Mouse (Mus musculus) left cerebral cortex, adult 2 months (tissue): ENCODE data around the gene Fgf9. TPM values are rescaled to one million over a fixed set of nuclear protein-coding genes. Genes with fewer than 3 reads are reported as not detected.

Source experiments
- DNase-seq, 2 experiments: peaks; one replicate each; pipeline ENCODE4 v3.0.0; 2021 to 2022; ENCODE audit warnings: low spot score in 2 of 2, mixed read lengths in 1 of 2; ENCODE audit errors: extremely low spot score in 1 of 2
- H3K27ac ChIP-seq: fragments of 200-600 bp; 2 replicates; pipeline ENCODE4 v1.8.1; 2022
- H3K4me3 ChIP-seq: fragments of 200-600 bp; 2 replicates; pipeline ENCODE4 v1.8.1; 2022
- CTCF ChIP-seq: fragments of 200-600 bp; IDR thresholded peaks from 2 replicates; pipeline ENCODE4 v1.8.1; 2022; ENCODE audit warnings: antibody characterized with exemption, mild to moderate bottlenecking, moderate library complexity
- intact Hi-C: fragments of 180-260 bp; cut with DNase I; formaldehyde crosslinking; loops from one replicate; pipeline ENCODE4 v1.15.1; 2025
- total RNA-seq, 2 experiments: library from RNA; stranded (reverse); gene quantifications; 2 replicates each; pipeline ENCODE4 v1.2.3; 2021

Fgf9 gene
- total RNA-seq, 2 experiments from 2014 or later = 23.8 to 25.0 TPM

DNA sequence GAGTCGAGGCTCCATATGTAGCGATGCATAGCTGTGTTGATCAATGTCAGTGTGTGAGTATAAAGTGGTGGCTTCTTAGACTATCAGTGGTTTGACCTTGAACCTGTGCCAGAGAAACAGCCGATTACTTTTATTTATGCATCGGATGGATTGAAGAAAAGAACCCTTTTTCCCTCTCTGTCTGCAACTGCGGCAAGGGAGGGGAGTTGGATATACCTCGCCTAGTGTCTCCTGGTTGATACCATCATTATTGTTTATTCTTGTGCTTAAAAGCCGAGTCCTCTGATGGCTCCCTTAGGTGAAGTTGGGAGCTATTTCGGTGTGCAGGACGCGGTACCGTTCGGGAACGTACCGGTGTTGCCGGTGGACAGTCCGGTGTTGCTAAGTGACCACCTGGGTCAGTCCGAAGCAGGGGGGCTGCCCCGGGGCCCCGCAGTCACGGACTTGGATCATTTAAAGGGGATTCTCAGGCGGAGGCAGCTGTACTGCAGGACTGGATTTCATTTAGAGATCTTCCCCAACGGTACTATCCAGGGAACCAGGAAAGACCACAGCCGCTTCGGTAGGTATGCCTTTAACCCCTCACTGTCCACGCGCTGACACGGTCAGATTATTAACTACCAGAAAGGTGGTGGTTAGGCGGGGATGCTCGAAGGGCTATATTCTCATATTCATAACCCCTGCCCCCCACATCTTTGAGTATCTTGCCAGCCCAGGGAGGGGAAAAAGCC, 2.6 kb downstream of the Fgf9 start:
- H3K4me3 ChIP-seq = peak overlapping the region; percentile 68
- H3K27ac ChIP-seq = peak overlapping the region; percentile 66; the same call in 1 of the 2 replicates
- DNase-seq = peak in 1 of 2 experiments; percentile 37
- intact Hi-C loops = loop anchor here (10.0 kb wide), 1 partner anchor 278 kb away; the partner anchor contains the start of gene Sap18
- no peak for TF ChIP-seq CTCF

DNA sequence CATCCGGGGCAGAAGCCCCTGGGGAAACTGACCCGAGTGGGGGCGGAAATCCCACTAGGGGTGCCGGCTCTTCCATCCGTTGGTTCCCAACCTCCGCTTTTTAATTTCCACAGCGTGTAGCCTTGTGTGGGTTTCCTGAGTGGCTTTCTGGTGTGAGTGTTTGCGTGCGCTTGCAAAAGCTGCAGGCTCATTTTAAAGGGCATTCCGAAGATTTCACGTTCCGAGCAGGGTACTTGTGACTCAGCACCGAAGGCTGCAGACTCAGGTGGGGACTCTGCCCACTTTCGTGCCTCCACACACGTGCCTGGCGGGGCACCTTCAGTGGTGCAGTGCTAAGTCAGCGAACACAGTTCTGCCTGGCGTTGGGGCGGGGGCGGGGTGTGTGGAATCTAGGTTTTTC, 3.6 kb downstream of the Fgf9 start:
- peak in 1 of 2 experiments; percentile 29 for DNase-seq
- peak overlapping the region; percentile 68 for H3K4me3 ChIP-seq
- H3K27ac ChIP-seq = peak overlapping the region; percentile 85; the same call in 1 of the 2 replicates
- intact Hi-C loops = loop anchor here (10.0 kb wide), 1 partner anchor 279 kb away; the partner anchor contains the start of gene Sap18
- no peak for TF ChIP-seq CTCF

DNA sequence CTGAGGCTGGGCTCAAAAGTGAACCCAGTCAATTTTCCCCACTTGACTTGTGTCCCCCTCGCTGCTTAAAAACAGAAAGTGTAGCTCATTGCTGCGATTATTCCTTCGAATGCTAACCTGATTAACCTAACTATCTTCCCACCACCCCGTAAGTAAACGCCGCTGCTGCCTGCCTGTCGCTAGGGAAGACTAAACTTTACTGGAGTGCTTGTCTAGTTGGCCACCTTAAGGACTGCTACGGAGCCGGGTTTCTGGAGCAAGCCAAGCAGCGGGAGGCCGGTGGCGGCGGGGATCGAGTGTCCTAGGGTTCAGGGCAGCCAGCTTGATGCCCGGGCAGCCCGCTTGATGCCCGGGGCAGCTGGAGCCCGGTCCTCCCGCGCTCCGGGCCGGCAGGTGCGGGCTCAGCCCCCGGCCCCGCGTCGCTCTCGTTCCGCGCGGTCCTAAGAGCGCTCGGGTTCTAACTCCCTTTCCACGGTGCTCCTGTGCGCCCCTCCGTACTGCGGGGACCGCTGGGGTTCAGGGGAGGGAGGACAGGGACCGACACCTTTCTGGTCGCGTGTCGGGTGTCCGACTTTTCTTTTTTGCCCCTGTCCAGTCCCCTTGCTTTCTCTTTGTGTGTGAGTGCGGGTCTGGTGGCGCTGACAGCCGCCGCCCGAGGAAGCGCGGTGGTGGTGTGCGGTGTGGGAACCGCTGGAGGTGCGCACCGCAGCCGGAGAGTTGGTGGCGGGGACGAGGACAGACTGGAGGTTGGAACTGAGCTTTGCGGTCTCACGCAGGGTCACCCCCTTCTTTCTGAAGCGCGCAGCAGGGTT, 4.5 kb downstream of the Fgf9 start:
- peak; percentile 51 to 65 for DNase-seq
- intact Hi-C loops = loop anchor here (10.0 kb wide), 1 partner anchor 280 kb away; the partner anchor contains the start of gene Sap18
- Histone ChIP-seq H3K4me3 (peak overlapping the region; percentile 68), H3K27ac (peak overlapping the region; percentile 85)
- no peak for TF ChIP-seq CTCF

DNA sequence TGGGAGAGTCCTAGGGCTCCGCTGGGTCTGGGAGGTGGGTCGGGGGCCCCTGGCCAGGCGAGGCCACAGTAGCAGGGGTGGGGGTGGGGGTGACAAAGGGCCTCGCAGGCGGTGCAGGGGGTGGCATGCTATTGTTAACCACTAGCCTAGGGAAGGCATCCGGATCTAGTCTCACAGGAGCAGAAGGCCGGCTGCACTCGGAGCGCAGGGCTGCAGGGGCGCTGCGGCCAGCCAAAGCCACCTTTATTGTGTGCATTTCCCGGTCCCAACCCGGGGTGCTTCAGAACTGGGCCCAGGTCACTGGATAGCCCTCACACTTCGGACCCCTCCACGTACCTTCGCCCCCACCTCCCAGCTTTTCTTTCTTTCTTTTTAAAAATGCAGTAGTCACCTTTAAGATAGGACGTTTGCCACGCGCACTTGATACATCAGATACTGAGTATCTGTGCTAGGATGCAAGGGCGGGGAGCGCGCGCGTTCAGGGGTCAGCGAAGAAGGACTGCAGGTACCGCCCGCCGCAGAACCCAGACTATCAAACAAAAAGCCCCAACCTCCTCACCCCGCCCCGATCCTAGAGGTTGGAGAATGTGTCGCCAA, 5.2 kb downstream of the Fgf9 start:
- peak overlapping the region; percentile 68 for H3K4me3 ChIP-seq
- intact Hi-C loops = loop anchor here (1.0 to 10.0 kb wide), 2 partner anchors 128 to 281 kb away; partner anchors contain the start of gene Sap18
- peak; percentile 32 to 44 for DNase-seq
- peak overlapping the region; percentile 85 for H3K27ac ChIP-seq
- TF ChIP-seq CTCF = no peak; the same call in none of the 2 replicates

DNA sequence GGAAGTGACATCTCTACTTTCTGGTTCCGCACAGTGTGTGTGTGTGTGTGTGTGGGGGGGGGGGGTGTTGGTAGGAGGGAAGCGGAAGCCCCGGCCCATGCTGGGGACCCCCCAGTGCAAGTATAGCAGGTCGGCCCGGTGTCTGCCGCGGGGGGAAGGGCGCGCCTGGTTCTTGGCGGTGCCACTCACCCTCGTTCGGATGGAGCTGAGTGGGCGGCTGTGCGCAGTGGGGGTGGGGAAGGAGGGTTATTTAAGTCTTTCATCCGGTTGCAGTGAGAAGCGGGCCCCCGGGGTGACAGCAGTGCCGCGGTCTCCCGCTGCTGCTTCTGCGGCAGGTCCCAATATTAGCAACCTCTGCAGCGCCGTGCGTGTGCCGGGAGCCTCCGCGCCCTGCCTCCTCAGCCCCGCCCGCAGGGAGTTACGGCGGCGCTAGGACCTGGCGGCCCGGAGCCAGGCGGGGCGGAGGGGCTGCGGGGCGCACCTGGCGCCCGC, 5.7 kb downstream of the Fgf9 start:
- DNase-seq = peak; percentile 74 to 78
- intact Hi-C loops = loop anchor here (1.0 to 10.0 kb wide), 2 partner anchors 127 to 281 kb away; partner anchors contain the start of gene Sap18
- no peak for TF ChIP-seq CTCF
- peak overlapping the region; percentile 85 for H3K27ac ChIP-seq
- H3K4me3 ChIP-seq = peak overlapping the region; percentile 68

DNA sequence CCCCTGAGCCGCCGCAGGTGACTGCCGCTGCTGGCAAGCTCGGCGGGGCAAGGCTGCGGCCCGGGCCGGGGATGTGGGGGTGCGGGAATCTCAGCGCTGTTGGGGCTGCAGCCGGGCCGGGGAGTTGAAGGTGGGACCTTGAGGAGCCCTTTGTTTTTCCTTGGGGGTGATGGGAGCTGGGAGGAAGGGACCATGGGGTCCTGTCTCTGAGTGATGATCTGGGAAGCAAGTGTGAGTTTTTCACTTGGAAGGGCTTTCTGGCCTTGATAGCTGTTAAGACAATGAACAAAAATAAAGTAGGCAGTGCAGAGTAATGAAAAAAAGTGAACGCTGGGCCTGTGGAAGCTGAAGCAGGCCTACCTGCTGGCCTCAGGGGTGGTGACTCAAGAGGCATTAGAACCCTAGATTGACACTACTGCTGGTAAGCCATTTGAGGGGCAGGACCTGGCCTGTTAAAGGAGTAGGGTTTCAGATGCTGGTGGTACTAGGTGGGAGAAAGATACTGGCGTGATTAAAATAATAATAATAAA, 6.4 kb downstream of the Fgf9 start:
- Histone ChIP-seq H3K27ac (peak overlapping the region; percentile 85), H3K4me3 (peak overlapping the region; percentile 68)
- intact Hi-C loops = loop anchor here (1.0 to 10.0 kb wide), 2 partner anchors 127 to 282 kb away; partner anchors contain the start of gene Sap18
- no peak for TF ChIP-seq CTCF
- DNase-seq = no peak

DNA sequence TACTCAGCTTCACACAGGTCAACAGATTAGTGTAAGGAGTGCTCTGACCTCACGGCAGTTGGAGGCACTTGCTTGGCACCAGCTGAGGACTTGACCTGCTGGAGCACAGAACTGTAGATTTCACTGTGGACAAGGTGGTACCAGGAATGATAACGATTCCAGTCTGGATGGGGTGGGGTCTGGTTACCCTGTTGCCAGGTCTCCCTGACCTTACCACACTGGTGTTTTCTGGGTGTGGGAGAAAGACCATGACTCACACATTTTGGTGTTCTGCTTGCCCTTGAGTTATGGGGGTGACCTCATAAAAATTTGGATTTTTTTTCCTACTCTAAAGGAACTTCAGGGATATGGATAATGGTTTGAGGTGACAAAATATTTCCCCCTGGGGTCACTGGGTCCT, 9.1 kb downstream of the Fgf9 start:
- no peak for TF ChIP-seq CTCF
- intact Hi-C loops = loop anchor here (10.0 kb wide), 1 partner anchor 285 kb away; the partner anchor contains the start of gene Sap18
- DNase-seq = no peak
- no peak overlapping the region for H3K27ac ChIP-seq
- H3K4me3 ChIP-seq = no peak overlapping the region

DNA sequence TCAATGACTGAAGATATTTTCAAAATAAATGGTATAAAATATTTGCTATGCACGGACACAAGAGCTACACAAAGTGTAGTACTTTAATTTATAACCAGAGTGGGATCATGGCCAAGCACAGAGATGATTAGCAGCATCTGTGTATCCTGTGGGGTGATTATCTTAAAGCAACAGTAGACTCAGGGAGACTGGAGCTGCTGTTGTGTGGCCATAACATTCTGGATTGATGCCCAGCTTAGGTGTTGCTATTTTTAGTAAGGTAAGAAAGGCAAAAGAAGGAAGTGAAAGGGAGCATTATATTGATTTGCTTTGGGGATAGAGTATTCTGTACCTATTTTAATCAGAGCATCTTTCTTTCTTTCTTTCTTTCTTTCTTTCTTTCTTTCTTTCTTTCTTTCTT, 11.6 kb downstream of the Fgf9 start:
- Histone ChIP-seq H3K27ac (no peak overlapping the region), H3K4me3 (no peak overlapping the region)
- no peak for DNase-seq
- intact Hi-C loops = no loop called here
- no peak for TF ChIP-seq CTCF

DNA sequence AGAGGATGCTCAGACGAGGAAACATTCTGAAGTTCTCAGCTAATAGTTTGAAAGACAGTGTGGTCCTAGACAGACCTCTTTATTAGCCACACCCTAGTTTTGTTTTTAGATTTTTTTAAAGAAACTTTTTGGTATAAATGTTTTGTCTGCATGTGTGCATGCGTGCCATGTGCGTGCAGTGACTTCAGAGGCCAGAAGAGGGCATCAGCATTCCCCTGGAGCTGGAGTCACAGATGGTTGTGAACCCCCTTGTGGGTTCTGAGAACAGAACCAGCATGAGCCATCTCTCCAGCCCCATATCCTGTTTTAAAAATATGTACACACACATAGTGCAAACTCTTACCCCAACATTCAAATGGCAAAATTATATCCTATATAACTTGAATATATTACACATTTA, 13.9 kb downstream of the Fgf9 start:
- intact Hi-C loops = no loop called here
- no peak for DNase-seq
- H3K27ac ChIP-seq = no peak overlapping the region
- TF ChIP-seq CTCF = no peak; the same call in 1 of the 2 replicates
- H3K4me3 ChIP-seq = no peak overlapping the region

DNA sequence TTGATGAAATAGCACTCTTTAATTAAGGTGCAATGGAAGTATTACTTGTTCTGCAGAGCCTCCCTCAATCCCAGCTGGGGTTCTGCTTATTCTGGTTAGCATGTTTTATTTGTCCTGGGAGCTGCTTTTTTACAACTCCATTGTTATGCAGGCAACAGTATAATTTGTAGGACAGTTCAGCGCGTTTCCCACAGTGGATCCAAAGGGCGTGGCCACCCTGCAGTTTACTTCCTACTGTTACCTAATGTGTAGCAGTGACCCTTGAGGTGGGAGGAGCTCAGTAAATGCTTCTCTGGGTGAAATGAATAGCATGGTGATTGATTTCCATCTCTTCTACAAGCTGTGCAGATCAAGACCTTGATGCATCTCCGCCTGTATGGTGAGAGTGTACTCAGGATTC, 17.0 kb downstream of the Fgf9 start:
- TF ChIP-seq CTCF = no peak
- H3K27ac ChIP-seq = no peak overlapping the region
- H3K4me3 ChIP-seq = no peak overlapping the region
- no peak for DNase-seq
- intact Hi-C loops = no loop called here

DNA sequence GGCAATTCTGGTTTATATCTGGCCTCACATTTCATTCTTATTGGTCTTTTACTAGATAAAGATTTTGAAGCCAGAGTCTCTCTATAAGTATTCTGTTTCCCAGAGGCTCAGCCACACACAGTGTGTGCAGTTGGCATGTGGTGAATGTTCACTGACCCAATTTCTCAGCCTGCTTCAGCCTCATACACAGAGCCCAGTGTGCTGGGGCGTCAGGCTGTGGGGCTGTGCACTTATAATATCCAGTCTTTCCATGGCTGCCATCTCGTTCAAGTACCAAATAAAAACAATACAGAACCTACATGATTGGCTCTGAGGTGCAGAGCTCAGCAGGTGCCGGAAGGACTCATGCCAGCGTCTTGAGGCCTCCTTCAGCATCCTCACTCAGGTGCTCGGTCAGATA, 19.1 kb downstream of the Fgf9 start:
- no peak overlapping the region for H3K4me3 ChIP-seq
- intact Hi-C loops = no loop called here
- no peak for TF ChIP-seq CTCF
- no peak for DNase-seq
- no peak overlapping the region for H3K27ac ChIP-seq
